Mouse (Mus musculus) G1E (cell line): ENCODE measurements around the gene Garem2.

ENCODE experiments used
- CTCF ChIP-seq: IDR thresholded peaks from 2 replicates; pipeline ENCODE4 v1.5.1; 2012; ENCODE audit warnings: low read depth, low read length, inconsistent platforms, mixed read lengths
- GATA1 ChIP-seq: IDR thresholded peaks from 2 replicates; pipeline ENCODE4 v1.6.1; 2012; ENCODE audit warnings: borderline replicate concordance, low read length, inconsistent platforms, mixed read lengths

- TF ChIP-seq CTCF (no peak), GATA1 (no peak)
Measured at GRCm38 (mm10) chr5:30152007-30152406, 47.0 kb downstream of the Garem2 start.
